Mouse (Mus musculus): ENCODE measurements around the gene Ccnl1. TPM values are rescaled to one million over a fixed set of nuclear protein-coding genes. Genes with fewer than 3 reads are reported as not detected.

Ccnl1 gene
- polyA plus RNA-seq, 1 experiment, result 6.3 TPM

- H3K36me3 ChIP-seq (ENCODE audit: control insufficient read depth), result peaks cover 65% of the 10 kb centered on the region
These were observed 13.3 kb downstream of the Ccnl1 start for GRCm38 (mm10) chr3:65944713-65945112.

DNA sequence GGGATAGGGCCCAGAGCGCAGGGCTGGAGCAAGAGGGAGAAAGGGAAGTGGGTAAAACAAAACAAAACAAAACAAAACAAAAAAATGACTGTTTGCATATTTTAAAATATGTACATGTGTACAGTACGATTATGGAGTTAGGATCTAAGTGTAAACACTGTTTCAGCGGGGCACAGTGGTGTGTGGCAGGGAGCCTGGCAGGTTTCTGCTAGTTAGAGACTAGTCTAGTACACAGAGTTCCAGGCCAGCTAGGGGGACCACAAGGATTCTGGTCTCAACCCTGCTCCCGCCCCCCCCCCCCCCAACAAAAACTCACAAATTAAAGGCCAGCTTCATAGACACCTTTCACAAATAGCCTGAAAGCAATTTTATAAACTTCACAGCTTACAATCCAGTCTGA is 14.6 kb downstream of the Ccnl1 start:
- no peaks in the 10 kb centered on the region for H3K27me3 ChIP-seq (ENCODE audit: control insufficient read depth)
- H3K9me3 ChIP-seq (ENCODE audit: control insufficient read depth, low read length), result no peaks in the 10 kb centered on the region
- peaks cover 52% of the 10 kb centered on the region for H3K36me3 ChIP-seq (ENCODE audit: control insufficient read depth)
- H3K4me1 ChIP-seq (ENCODE audit: control insufficient read depth), result no peaks in the 10 kb centered on the region
- TF ChIP-seq GATA1 (IDR thresholded peaks at IDR 0.05; ENCODE audit: low read length) (no peak), TAL1 (IDR thresholded peaks at IDR 0.05; ENCODE audit: low read length) (no peak)
- no peak overlapping the region for H3K4me3 ChIP-seq (replicated peaks)

More at GRCm38 (mm10) chr3:65944713-65945112, 13.3 kb downstream of the Ccnl1 start:
- Histone ChIP-seq H3K9me3 (ENCODE audit: control insufficient read depth, low read length) (no peaks in the 10 kb centered on the region), H3K27me3 (ENCODE audit: control insufficient read depth) (no peaks in the 10 kb centered on the region), H3K4me1 (ENCODE audit: control insufficient read depth) (no peaks in the 10 kb centered on the region), H3K4me3 (replicated peaks) (no peak overlapping the region)
- TF ChIP-seq GATA1 (IDR thresholded peaks at IDR 0.05; ENCODE audit: low read length), result no peak
- no peak for TF ChIP-seq TAL1 (IDR thresholded peaks at IDR 0.05; ENCODE audit: low read length)

DNA sequence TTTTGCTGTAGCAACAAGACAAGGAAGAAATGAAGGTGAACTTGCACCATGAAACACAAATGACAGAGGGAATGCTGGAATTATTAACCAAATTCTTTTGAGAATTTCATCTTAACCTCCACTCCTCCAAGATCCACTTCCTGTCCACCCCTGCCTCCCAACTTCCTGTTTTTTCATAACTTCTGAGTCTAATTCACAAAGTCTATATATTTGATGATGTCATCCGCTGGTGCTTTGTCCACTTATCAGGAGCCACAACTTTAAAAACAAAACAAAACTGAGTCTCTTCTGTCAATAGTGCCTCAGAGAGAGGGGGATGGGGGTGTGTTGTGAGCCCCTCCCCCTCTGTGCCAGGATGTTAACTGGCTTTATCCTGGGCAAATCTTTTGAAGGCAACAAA is 17.0 kb downstream of the Ccnl1 start:
- H3K4me3 ChIP-seq (replicated peaks), result no peak overlapping the region
- H3K27me3 ChIP-seq (ENCODE audit: control insufficient read depth), result no peaks in the 10 kb centered on the region
- H3K4me1 ChIP-seq (ENCODE audit: control insufficient read depth), result no peaks in the 10 kb centered on the region
- H3K9me3 ChIP-seq (ENCODE audit: control insufficient read depth, low read length), result no peaks in the 10 kb centered on the region
- peaks cover 28% of the 10 kb centered on the region for H3K36me3 ChIP-seq (ENCODE audit: control insufficient read depth)
- TF ChIP-seq GATA1 (IDR thresholded peaks at IDR 0.05; ENCODE audit: low read length) (no peak), TAL1 (IDR thresholded peaks at IDR 0.05; ENCODE audit: low read length) (no peak)

DNA sequence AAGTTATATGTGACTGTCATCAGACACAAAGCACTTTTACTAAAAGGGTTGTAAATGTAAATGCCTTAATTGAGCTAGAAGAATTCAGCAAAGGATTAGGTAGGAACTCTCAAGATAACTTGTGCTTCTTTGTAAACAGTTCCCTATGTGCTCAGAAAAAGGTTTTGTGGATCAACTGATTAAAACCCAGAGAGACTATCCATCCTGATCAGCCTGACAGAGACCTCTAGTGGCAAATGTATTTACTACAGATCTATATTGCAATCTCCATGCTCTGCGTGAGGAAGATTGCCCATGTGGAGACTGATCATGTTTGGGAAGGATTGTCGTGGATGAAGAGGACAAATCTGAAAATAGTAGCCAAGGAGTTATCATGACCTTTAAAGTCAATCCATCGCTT is 19.8 kb downstream of the Ccnl1 start:
- Histone ChIP-seq H3K27me3 (ENCODE audit: control insufficient read depth) (no peaks in the 10 kb centered on the region), H3K4me1 (ENCODE audit: control insufficient read depth) (no peaks in the 10 kb centered on the region), H3K4me3 (replicated peaks) (no peak overlapping the region), H3K9me3 (ENCODE audit: control insufficient read depth, low read length) (no peaks in the 10 kb centered on the region), H3K36me3 (ENCODE audit: control insufficient read depth) (peaks cover 1% of the 10 kb centered on the region)
- TF ChIP-seq GATA1 (IDR thresholded peaks at IDR 0.05; ENCODE audit: low read length) (no peak), TAL1 (IDR thresholded peaks at IDR 0.05; ENCODE audit: low read length) (no peak)

DNA sequence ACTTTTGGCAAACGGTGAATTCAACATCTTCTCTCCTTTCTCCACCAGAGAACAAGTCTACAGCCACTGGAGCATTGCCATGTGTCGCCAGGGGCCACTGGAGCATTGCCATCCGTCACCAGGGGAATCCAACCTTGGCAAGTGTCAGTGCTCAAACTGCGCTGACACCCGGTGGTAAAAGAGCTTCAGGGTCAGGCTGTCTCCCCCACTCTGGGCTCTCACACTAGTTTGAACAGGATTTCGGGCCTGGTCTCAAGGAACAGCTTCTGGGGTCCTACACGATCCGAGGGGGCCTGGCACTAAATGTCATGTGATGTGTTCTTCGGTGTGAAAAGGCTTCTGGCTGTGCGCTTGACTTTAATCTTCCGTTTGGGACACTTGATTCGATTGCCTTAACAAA is 21.7 kb downstream of the Ccnl1 start:
- TF ChIP-seq TAL1 (IDR thresholded peaks at IDR 0.05; ENCODE audit: low read length), result no peak
- no peak for TF ChIP-seq GATA1 (IDR thresholded peaks at IDR 0.05; ENCODE audit: low read length)
- H3K36me3 ChIP-seq (ENCODE audit: control insufficient read depth), result no peaks in the 10 kb centered on the region
- H3K9me3 ChIP-seq (ENCODE audit: control insufficient read depth, low read length), result no peaks in the 10 kb centered on the region
- H3K4me3 ChIP-seq (replicated peaks), result no peak overlapping the region
- no peaks in the 10 kb centered on the region for H3K4me1 ChIP-seq (ENCODE audit: control insufficient read depth)
- no peaks in the 10 kb centered on the region for H3K27me3 ChIP-seq (ENCODE audit: control insufficient read depth)

- Histone ChIP-seq H3K9me3 (ENCODE audit: control insufficient read depth, low read length) (no peaks in the 10 kb centered on the region), H3K4me1 (ENCODE audit: control insufficient read depth) (no peaks in the 10 kb centered on the region), H3K27me3 (ENCODE audit: control insufficient read depth) (no peaks in the 10 kb centered on the region), H3K36me3 (ENCODE audit: control insufficient read depth) (no peaks in the 10 kb centered on the region), H3K4me3 (replicated peaks) (no peak overlapping the region)
- TF ChIP-seq TAL1 (IDR thresholded peaks at IDR 0.05; ENCODE audit: low read length), result no peak
- no peak for TF ChIP-seq GATA1 (IDR thresholded peaks at IDR 0.05; ENCODE audit: low read length)
These were observed 22.9 kb downstream of the Ccnl1 start for GRCm38 (mm10) chr3:65935153-65935552.

GRCm38 (mm10) chr3:65933726-65934125 is 24.3 kb downstream of the Ccnl1 start:
- Histone ChIP-seq H3K9me3 (ENCODE audit: control insufficient read depth, low read length) (no peaks in the 10 kb centered on the region), H3K4me3 (replicated peaks) (no peak overlapping the region), H3K4me1 (ENCODE audit: control insufficient read depth) (peaks cover 10% of the 10 kb centered on the region), H3K27me3 (ENCODE audit: control insufficient read depth) (no peaks in the 10 kb centered on the region), H3K36me3 (ENCODE audit: control insufficient read depth) (no peaks in the 10 kb centered on the region)
- TF ChIP-seq GATA1 (IDR thresholded peaks at IDR 0.05; ENCODE audit: low read length), result no peak
- TF ChIP-seq TAL1 (IDR thresholded peaks at IDR 0.05; ENCODE audit: low read length), result no peak

DNA sequence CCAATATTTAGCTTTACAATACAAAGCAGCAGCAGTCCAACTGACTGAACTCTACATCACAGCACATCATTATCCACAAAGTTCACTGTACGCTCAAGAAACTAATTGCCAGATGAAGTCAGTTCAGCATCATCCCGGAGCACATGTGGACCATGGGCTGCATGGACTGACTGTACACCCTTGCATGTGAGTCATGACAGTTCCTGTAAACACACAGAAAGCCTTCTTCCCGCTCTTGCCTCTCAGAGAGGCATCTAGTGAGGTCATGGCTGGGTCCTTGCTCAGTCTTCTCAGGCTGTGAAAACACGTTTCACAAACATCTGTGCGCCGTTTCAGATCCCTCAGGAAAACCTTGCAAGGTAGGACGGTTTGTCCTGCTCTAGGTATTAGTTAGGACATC is 26.5 kb downstream of the Ccnl1 start:
- peaks cover 10% of the 10 kb centered on the region for H3K4me1 ChIP-seq (ENCODE audit: control insufficient read depth)
- no peaks in the 10 kb centered on the region for H3K9me3 ChIP-seq (ENCODE audit: control insufficient read depth, low read length)
- no peaks in the 10 kb centered on the region for H3K36me3 ChIP-seq (ENCODE audit: control insufficient read depth)
- H3K4me3 ChIP-seq (replicated peaks), result no peak overlapping the region
- no peak for TF ChIP-seq TAL1 (IDR thresholded peaks at IDR 0.05; ENCODE audit: low read length)
- no peak for TF ChIP-seq GATA1 (IDR thresholded peaks at IDR 0.05; ENCODE audit: low read length)
- H3K27me3 ChIP-seq (ENCODE audit: control insufficient read depth), result no peaks in the 10 kb centered on the region

DNA sequence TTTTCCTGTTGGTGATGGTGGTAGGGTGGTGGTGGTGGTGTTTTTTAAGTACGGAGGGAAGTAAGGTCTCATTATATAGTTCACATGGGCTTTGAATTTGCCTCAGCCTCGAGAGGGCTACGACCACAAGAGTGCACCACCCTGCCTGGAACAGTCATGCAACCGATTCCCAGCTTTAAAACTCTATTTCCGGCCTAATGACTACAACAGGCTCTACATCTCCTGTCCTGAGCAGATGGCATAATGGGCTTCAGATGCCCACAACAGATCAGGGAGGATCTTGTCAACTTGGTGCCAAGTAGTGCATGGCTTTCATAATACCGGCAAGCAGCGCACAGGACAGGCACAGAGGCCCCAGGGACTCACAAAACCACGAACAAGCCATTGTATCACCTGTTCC is 27.4 kb downstream of the Ccnl1 start:
- peaks cover 10% of the 10 kb centered on the region for H3K4me1 ChIP-seq (ENCODE audit: control insufficient read depth)
- H3K9me3 ChIP-seq (ENCODE audit: control insufficient read depth, low read length), result no peaks in the 10 kb centered on the region
- H3K27me3 ChIP-seq (ENCODE audit: control insufficient read depth), result no peaks in the 10 kb centered on the region
- no peak overlapping the region for H3K4me3 ChIP-seq (replicated peaks)
- no peaks in the 10 kb centered on the region for H3K36me3 ChIP-seq (ENCODE audit: control insufficient read depth)
- TF ChIP-seq GATA1 (IDR thresholded peaks at IDR 0.05; ENCODE audit: low read length) (no peak), TAL1 (IDR thresholded peaks at IDR 0.05; ENCODE audit: low read length) (no peak)
